Mouse (Mus musculus) CD4-positive, CD25-positive, alpha-beta regulatory T cell, adult 4 months (primary cell): ENCODE measurements around the gene Lamb3. TPM values are rescaled to one million over a fixed set of nuclear protein-coding genes. Genes with fewer than 3 reads are reported as not detected.

Experiments
- ATAC-seq: one replicate; pipeline ENCODE4 v1.8.0; 2017
- polyA plus RNA-seq, 2 experiments: library from polyadenylated mRNA; unstranded; fragments of 100-300 nt; shearing (Covaris generic); gene quantifications; one replicate each; pipeline ENCODE4 v1.2.1; 2017

Lamb3 gene
- polyA plus RNA-seq, 2 experiments from 2014 or later = 22.2 to 30.4 TPM

DNA sequence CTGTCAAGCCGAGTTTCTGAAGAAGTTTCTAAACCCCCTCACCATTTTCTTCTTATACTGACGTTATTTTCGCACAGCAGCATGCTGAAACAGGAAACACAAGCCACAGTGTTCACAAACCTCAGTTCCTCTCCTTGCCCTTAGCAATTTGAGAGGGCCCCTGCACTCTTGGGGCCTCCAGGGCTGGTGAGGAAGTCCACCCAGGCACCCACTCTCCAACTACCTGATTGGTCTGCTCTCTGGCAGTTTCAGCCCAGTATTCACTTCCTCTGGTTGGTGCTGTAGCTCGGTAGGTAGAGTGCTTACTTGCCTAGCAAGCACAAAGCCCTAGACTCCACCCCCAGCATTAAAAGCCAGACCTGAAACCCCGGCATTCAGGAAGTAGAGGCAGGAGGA is 6.1 kb upstream of the Lamb3 start, which contains the start of gene Traf3ip3:
Traf3ip3 (minus strand) TSS at position 321 of the 396 bp plus-strand sequence.
- ATAC-seq = peak; percentile 87

DNA sequence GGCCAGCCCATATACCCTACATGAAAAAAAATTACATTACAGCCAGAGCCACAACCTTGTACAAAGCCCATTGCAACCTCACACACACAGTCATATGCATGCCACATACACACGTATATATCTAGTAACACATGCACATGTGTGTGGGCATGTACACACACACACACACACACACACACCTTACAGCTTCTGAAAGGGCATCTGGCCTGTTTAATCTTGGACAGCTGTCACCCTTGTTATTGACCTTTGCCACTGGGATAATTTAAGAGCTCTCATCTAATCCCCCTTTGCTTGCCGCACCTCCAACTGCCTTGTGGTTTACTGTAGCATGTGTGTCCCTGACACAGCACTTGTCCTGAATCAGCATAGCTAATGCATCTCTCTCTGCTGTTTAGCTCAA is 3.7 kb upstream of the Lamb3 start:
- no peak for ATAC-seq

DNA sequence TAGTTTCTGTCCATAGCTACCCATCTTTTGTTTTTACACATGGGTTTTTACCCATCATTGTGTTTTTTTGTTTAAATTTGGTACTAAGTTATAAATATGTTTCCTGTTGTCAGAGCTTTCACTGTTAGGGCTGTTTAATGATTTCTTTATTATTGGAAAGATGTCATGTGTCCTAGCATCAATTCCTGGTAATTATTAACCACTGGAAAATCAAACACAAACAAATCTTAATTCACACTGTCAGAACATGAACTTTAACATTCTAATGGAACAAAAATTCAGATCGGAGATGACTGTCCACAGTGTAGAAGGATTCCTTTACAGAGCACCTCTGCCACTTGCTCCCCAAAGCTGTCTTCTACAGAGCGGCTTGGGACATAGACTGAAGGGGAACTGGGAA is 2.1 kb upstream of the Lamb3 start:
- no peak for ATAC-seq

DNA sequence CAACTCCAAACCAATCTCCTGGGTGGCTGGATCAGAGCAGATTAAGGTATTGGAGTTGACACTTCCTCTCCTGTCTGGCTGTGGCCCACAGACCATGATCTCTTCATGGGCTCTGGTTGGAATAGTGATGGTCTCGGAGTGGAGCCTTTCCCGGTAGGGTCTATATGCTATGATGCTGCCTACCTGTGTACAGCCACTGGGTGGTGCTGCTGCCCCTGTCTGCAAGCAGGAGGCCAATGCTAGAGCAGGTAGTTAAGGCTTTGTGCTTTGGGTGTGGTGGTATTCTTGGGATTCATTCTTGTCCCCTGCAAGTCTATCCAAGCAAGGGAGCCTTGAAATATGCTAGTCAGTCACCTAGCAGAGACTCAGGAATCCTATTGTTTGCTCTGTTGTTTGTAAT is 679 bp downstream of the Lamb3 start:
- ATAC-seq = peak; percentile 90

DNA sequence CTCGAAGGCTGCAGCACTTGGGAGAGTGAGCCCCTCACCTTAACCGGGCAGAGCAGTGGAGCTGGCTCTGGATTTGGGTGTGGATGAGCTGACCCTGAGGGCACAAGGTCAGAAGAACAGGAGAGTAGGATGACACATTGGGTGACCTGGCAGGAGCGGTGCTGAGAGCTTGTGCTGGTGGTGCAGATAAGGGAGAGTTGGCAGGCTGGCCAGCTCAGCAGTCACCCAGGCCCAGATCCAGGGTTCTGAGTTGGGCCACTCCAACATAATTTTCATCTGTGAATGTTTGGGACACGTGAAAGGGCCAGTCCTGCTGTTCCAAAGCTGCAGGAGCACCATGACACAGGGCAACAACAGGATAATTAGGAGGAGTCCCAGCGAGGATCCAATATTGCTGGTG is 3.9 kb downstream of the Lamb3 start:
- ATAC-seq = no peak

DNA sequence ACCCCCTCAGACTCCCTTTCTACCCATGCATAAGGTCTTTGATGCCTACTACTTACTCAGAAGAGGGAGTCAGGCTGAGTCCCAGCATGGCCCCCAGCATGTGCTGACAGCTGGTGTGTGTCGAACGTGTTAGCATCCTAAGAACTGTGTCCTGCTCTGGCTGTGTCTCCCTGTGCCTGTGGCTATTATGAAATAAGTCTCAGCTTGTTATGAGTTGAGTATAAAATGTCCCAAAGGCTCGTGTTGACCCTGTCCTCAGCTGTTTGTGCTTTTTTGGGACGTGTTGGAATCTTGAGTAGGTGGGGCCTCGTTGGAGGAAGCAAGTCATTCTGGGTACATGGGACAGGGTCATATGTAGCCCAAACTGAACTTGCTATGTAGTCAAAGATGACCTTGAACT is 6.6 kb downstream of the Lamb3 start:
- ATAC-seq = no peak

DNA sequence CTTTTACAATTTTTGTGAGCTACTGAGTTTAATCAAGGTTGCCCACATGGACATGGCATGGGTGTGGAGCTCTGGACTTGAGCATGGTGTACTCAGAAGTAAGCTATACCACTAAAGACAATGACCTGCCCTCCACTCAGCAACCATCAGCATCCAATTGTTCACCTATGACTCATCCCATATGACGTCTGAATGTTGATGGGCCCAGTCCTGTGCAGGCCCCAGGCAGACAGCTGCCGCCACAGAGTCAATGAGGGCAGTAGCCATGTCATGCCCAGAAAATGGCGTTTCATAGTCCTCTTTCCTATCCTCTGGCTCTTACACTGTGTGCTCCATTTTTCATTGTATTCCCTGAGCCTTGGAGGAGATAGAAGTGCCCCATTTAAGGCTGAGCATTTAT is 8.5 kb downstream of the Lamb3 start:
- no peak for ATAC-seq

DNA sequence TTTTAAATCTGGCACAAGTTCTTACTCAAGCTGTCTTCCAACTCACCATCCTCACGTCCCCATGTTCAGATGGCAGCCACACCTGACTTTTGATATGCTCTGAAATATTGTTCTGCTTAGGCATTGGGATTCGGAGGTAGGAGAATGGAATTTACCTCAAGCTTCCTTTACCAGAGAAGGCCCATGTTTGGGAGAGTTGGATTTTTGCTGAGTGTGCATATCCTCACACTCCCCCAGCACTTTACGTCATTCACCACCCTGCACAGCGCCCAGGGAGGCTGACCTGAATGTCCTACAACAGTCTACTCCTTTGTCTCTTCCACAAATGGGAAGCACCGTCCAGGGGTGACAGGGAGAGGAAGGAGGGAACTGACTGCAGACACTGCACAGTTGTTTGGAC is 12.9 kb downstream of the Lamb3 start:
- ATAC-seq = no peak

DNA sequence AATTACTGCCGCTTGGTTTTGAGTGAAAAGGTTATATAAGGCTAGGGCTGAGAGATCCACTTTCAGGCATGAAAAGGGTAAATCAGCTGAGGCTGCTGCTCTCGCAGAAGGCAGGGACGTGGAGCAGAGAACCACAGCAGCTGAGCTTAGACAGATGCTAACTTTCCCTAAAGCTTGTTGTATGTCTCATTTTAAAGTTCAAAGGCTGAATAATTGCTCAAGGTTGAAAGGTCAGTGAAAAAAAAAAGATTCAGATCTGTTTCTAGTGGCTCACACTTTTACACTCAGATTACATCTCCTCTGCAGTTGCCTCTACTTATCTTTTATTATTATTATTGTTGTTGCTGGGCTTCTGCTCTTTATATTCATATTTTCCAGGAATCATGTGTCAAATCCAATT is 18.0 kb downstream of the Lamb3 start:
- ATAC-seq = peak; percentile 48

DNA sequence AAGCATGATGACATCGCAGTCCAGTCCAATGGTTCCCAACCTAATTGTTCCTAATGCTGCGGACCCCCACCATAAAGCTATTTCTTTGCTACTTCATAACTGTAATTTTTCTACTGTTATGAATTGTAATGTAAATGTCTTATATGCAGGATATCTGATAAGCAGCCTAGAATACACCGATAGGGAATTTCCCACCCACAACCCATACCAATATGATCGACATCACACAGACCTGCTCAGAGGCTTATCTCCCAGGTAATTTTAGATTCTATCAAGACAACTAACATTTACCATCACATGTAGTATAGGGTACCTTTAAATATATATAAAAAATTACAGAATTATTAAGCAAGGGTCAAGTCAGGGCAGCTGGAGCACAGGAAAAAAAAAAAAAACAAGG is 18.6 kb downstream of the Lamb3 start:
- ATAC-seq = peak; percentile 76

DNA sequence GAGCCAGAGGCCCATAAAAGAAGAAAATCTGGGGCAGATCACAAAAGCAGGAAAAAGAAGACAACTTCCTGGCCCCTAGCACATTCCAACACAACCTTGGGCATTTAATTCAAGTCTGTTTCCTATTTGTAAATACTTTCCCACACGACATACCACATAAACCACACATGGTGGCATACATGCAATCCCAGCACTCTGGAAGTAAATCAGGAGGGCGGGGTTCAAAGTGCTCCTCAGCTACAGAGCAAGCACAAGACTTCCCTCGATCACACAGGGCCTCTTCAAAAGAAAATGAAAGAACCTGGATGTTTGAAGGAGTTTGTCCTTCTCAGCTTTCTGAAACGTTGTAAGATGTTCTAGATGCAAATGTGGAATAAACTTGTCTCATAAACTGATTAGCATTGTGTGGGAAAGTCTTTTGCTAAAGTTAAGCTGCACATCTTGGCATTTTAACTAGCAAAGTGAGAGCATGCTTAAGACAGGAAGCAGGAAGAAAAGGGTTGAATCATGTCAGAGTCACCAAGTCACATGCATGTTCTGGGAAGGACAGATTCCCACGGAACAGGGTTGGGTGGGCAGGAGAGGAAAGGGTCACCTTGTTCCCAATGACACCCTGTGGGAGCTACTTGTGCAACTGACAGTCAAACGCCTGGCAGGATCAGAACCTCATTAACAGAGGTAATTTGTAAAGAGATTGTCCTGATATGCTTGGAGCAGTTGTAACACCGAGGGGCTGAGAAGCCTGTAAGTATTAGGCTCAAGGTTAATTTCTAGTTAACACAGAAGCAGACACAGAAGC is 19.4 kb downstream of the Lamb3 start:
- no peak for ATAC-seq

DNA sequence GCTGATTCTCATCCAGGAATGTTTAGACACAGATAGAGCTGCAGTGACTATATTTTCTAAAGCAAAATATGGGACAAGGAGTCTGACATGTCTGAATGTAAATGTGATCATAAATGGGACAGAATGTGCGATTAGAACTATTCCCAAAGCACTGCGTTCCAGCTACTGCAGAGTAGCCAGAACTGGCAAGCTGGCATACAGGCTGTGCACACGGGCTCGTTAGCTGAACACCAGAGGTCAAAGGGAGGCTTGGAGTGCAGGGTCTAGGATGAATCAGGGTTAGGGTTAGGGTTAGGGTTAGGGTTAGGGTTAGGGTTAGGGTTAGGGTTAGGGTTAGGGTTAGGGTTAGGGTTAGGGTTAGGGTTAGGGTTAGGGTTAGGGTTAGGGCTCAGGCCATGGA is 20.0 kb downstream of the Lamb3 start:
- ATAC-seq = no peak

DNA sequence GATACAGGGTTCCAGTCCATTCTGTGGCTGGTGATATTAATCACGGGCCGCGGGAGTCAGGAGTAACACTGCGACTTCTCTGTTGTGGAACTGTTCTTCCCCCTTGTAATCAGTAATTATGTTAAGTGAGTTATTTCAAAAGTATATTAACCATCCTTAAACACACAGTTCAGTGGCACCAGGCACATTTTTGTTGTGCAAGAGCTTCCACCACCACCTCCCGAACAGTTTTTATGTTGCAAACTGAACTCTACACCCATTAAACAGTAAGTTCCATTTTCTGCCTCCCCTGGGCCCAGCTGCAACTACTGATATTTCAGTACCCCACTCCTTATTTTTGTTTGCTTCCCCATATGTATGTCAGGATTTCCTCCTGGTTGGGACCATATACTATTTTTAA is 22.1 kb downstream of the Lamb3 start:
- ATAC-seq = no peak

DNA sequence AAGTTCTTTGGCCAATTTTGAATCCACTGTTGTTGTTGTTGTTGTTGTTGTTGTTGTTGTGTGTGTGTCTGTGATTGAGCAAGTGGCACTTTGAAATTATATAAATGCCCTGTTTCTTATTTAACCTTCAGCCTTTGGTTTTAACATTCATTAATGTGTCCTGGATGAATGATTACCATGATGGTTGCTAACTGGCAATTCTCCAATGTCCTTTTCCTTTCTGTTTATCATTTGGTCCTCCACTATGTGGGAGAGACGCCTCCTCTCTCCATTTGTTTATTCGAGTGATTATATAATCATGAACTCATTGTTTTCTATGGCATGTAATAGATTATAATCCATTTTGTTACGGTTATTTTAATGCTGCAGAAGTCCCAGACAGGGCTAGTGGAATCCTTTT is 23.0 kb downstream of the Lamb3 start:
- no peak for ATAC-seq

DNA sequence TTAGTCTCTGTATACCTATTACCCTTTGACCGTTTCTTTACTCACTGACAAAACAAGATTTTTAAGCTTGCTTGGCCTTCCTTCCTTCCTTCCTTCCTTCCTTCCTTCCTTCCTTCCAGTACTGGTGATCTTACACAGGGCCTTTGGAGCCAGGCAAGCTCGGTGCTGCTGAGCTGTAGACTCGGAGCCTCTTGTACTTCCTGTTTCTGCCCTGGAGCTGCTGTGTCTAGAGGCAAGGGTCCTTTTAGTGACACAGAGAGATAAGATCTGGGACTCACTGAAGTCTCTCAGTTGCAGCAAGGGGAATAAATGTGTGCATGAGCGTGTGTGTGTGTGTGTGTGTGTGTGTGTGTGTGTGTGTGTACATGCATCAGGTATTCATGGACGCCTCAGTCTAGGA is 23.4 kb downstream of the Lamb3 start:
- ATAC-seq = peak; percentile 65

DNA sequence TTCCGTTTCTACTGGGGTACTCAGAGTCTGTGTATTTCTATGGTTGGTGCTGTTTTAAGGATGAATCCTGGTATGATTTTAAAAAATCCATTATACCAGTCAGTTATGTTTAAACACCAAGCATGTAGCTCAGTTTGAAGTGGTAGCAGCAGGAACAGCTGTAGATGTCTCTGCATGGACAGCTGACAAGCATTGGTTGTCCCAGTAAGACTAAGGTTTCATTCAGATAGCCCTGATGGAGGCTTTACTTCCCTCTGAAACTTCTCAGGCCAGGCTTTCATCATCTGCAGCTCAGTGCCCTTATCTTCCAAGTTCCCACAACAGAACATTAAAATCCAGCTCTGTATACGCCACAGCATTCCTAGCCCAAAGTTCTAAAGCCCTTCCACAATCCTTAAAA is 25.2 kb downstream of the Lamb3 start:
- ATAC-seq = no peak

DNA sequence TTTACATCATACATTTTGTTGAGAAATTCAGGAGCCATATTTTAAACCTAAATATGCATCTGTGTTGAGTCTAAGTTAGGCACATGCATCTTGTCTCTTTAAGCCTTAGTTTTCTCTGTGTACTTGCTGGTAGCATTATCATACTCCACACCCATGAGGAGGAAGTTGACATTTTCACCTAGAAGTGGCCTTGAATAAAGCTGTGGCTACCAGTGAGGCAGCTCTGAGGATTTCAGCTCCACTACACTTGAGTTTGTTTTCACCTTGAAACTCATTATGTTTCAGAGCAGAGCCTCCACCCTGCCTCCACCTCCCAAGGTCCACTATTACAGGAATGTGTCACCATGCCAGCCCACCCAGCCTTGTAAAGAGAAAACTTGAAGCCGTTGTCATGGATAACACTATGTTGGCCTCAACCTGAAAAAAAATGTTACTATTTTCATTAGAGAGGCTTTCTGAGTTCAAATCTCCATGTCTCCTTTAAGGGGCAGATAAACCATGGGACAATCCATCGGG is 26.7 kb downstream of the Lamb3 start:
- ATAC-seq = no peak

DNA sequence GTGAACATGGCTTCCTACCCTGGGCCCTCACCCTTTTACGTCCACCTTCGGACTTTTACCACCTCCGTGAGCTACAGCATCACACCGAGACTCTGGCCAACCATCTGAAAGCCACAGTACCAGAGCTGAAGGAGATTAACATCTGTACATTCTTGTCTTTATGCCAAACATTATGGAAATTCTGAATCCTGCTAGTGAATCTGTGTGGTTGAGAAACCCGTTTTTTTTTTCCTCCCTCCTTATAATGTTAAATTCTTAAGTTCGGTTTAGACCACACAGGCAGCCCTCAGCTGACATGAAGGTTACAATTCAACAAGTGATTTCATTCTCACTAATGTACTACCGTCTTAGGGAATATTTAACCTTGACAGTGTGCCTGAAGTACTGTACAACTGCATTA is 27.4 kb downstream of the Lamb3 start:
- no peak for ATAC-seq

DNA sequence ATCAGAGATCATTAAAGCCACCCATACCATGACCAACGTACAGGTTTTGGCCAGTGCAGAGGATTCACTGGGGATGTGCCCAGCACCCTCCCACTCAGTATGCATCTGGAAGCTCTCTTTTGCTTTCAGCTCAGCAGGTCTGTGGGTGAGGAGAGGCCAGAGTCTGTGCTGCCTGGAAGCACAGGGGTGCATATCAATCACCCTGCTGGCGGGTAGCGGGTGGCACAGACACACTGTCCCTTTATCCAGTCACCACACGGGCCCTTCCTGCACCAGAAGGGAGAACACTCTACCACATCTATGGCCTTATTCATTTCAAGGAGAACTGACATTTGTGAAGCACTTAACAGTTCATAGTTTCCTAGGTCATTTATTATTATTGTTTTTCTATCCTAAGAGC is 30.9 kb downstream of the Lamb3 start:
- no peak for ATAC-seq

DNA sequence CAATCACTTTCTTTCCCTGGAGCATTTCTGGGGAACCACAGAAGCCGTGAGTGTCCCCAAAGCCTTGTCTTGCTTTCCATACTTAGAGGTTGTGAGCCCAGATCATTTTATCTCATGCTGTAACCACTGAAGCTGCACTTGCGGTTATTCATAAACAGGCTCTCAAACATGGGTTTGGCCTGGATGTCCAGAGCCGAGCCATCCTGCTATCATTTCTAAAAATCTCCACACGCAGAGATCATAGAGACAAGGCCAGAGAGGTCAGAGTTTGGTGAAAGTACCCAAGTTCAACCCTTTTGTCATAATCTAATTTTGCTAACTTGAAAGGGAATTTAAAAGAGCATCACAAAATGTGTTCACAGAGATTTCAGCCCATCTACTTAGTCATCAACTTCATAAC is 33.9 kb downstream of the Lamb3 start:
- no peak for ATAC-seq

DNA sequence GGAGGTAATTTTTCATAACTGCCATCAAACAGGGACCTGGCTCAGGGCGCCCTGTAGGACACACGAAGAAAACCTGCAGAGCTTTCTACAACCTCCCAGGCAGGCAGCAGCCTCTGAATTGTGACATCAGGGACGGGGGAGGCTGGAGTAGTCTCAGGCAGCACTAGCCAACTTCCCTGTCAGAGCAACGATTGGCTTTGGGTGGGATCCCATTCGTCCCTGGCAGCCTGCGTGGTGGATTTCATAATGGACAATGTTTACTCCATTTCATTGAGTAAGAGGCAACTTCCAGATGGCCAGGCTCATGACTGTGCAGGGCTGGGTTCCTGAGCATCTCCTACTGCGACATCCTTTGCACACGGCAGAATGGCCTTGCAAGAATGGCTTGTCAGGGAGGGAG is 34.7 kb downstream of the Lamb3 start:
- no peak for ATAC-seq

DNA sequence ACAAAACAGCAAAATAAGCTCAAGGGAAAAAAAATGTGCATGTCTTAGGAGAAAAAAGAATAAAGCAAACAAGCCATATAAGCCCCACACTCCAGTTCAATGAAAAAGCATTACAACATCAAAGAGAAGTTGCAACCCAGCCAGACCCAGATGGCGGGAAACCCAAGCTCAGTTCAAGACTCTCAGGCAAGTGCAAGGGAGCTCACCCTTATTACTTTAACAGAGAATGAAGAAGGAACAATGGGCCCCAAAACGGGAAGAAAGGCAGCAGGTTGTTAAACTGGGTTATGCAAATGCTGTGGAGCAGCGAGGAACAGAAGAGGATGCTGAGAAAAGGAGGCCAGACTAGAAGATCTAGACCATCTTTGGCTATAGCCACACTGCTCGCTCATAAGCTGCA is 35.4 kb downstream of the Lamb3 start:
- no peak for ATAC-seq

DNA sequence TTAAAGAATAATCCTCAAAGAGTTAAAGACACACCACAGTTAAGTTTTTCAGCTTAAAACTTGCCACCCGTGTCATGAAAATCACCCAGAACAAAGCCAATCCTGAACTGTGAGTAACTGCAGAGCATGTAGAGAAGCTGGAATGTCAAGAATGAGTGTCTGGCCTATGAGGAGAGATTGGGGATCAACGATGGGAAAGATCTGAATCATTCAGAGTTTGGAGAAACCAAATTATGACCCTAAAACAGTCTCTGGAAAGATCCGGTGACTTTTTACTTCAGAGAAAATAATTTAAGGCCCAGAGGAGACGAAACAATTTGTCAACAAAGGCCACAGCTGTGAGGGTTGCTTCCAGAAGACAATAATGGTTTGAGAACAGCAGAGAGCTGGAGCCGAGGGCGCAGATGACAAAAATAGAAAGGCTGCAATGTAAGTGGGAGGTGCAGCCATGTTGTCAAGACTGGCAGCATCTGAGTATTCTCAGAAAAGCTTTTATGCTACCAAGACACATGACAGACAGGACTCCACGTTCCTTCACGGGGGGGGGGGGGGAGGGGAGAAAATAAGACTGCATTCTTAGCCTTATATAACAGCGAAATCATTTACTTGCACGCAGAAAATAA is 36.2 kb downstream of the Lamb3 start:
- no peak for ATAC-seq

DNA sequence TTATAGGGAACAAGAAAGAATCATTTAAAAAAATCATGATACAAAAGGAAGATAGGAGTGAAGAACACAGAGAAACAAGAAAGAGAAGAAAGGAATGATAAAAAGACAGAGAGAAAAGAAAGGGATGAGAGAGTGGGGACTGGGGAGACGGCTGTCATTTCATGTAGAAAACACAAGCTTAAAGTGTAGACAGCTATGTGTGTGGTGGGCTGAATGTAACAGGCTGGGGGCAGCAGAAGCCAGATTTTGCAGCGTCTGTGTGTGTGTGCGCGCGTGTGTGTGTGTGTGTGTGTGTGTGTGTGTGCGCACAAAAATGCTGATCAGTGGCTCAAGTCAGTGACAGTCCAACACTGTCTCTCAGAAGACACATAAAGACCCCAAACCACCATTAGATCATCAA is 36.7 kb downstream of the Lamb3 start:
- ATAC-seq = no peak
